Mouse (Mus musculus) mouse embryonic stem cell (cell line): Measurements from ENCODE around the gene Rpgrip1.

Source experiments
- in situ Hi-C, 2 experiments: fragments of 300-500 bp; cut with MboI; formaldehyde crosslinking; loops; 1 replicate in 1 of 2; 3 replicates in 1 of 2; pipeline ENCODE4 v1.14.3; 2019 to 2020; ENCODE audit warnings: low sequenced_read_pairs in 2 of 2, low pct_unique_long_range_greater_than_20kb in 1 of 2, mixed read lengths in 1 of 2; ENCODE audit not compliant: unreplicated experiment in 1 of 2

The Rpgrip1 gene

GRCm38 (mm10) chr14:52188788-52189187, 78.3 kb downstream of the Rpgrip1 start:
- in situ Hi-C loops = no loop called here

- in situ Hi-C loops = no loop called here
Measured at GRCm38 (mm10) chr14:52189519-52189918, 79.0 kb downstream of the Rpgrip1 start.

- in situ Hi-C loops = no loop called here
Measured at GRCm38 (mm10) chr14:52190740-52191359, 80.3 kb downstream of the Rpgrip1 start.

GRCm38 (mm10) chr14:52195691-52196090, 85.2 kb downstream of the Rpgrip1 start:
- in situ Hi-C loops = no loop called here

GRCm38 (mm10) chr14:52196230-52197155, 86.0 kb downstream of the Rpgrip1 start:
- in situ Hi-C loops = no loop called here

- in situ Hi-C loops = no loop called here
Measured at GRCm38 (mm10) chr14:52197156-52197878, 86.8 kb downstream of the Rpgrip1 start, which contains the start of gene Supt16. TSS of gene Supt16 (minus strand) at chr14:52197416.

- in situ Hi-C loops = no loop called here
Measured at GRCm38 (mm10) chr14:52198141-52198540, 87.6 kb downstream of the Rpgrip1 start.

- in situ Hi-C loops = no loop called here
Measured at GRCm38 (mm10) chr14:52199412-52199811, 88.9 kb downstream of the Rpgrip1 start.
